Mouse (Mus musculus) forebrain, embryonic 14.5 days (tissue): ENCODE results near the gene Spint2. TPM values are rescaled to one million over a fixed set of nuclear protein-coding genes. Genes with fewer than 3 reads are reported as not detected.

Experiments
- ATAC-seq: fragments of 200-750 bp; cut with Nextera tagmentation; 2 replicates; pipeline ENCODE4 v1.8.0; 2017; ENCODE audit warnings: mild to moderate bottlenecking, moderate library complexity
- DNase-seq: peaks from one replicate; pipeline ENCODE4 v3.0.0-alpha.2; 2015; ENCODE audit warnings: low spot score
- H3K27ac ChIP-seq: fragments of 300-500 bp; sonication (generic); 2 replicates; pipeline ENCODE4 v1.5.1; 2014; ENCODE audit warnings: low read depth, mild to moderate bottlenecking, control low read depth, low read length, moderate library complexity
- H3K27me3 ChIP-seq: fragments of 300-500 bp; sonication (generic); replicated peaks from 2 replicates; pipeline ENCODE4 v1.6.1; 2014; ENCODE audit warnings: low read length, control low read depth, mixed read lengths; ENCODE audit not compliant: control insufficient read depth, insufficient read depth
- H3K36me3 ChIP-seq: fragments of 300-500 bp; sonication (generic); 2 replicates; pipeline ENCODE4 v1.6.1; 2014; ENCODE audit warnings: low read length, control low read depth; ENCODE audit not compliant: control insufficient read depth, insufficient read depth
- H3K4me1 ChIP-seq: fragments of 300-500 bp; sonication (generic); 2 replicates; pipeline ENCODE4 v1.6.1; 2014; ENCODE audit warnings: antibody characterized with exemption, low read length, control low read depth; ENCODE audit not compliant: control insufficient read depth, insufficient read depth
- H3K4me2 ChIP-seq: fragments of 300-500 bp; sonication (generic); 2 replicates; pipeline ENCODE4 v1.6.1; 2014; ENCODE audit warnings: mild to moderate bottlenecking, control low read depth, low read length
- H3K4me3 ChIP-seq: fragments of 300-500 bp; sonication (generic); 2 replicates; pipeline ENCODE4 v1.5.1; 2014; ENCODE audit warnings: low read depth, low read length, control low read depth
- H3K9ac ChIP-seq: fragments of 300-500 bp; sonication (generic); 2 replicates; pipeline ENCODE4 v1.6.1; 2014; ENCODE audit warnings: mild to moderate bottlenecking, low read length, control low read depth, moderate library complexity
- H3K9me3 ChIP-seq: fragments of 300-500 bp; sonication (generic); replicated peaks from 2 replicates; pipeline ENCODE4 v1.6.1; 2016; ENCODE audit warnings: low read length, control low read depth, mixed read lengths; ENCODE audit not compliant: control insufficient read depth
- WGBS: fragments of 180-500 bp; shearing (Covaris S2); extraction: QIAGEN DNeasy Blood & Tissue Kit; methylation state at CpG from one replicate; pipeline ENCODE4 v1.1.7; 2014; 5-methylcytosine and 5-hydroxymethylcytosine counted together
- polyA plus RNA-seq: library from polyadenylated mRNA; unstranded; fragments of >200 nt; fragmentation: Nextera tagmentation; extraction: Ambion mirVana; gene quantifications from 2 replicates; pipeline ENCODE4 v1.2.1, GENCODE M21; 2014

Gene Spint2
- polyA plus RNA-seq, 1 experiment from 2014 or later: 46.6 TPM

- no peak overlapping the region for H3K27ac ChIP-seq
- peaks cover 7% of the 10 kb centered on the region for H3K4me1 ChIP-seq
- 90% methylated on average over 1 of the region's 1 CpGs for WGBS
- H3K36me3 ChIP-seq: 0 out of 2 replicates have a peak, but pooled peaks cover 2% of the 10 kb centered on the region
- ATAC-seq: no peak
- no peaks in the 10 kb centered on the region for H3K9me3 ChIP-seq
- DNase-seq: no peak
- H3K27me3 ChIP-seq: no peaks in the 10 kb centered on the region
- H3K4me3 ChIP-seq: no peak overlapping the region
- no peak overlapping the region for H3K9ac ChIP-seq
- no peak overlapping the region for H3K4me2 ChIP-seq
Measured at GRCm38 (mm10) chr7:29257368-29257767, 24.3 kb downstream of the Spint2 start.

- Histone ChIP-seq H3K36me3 (0 out of 2 replicates have a peak, but pooled peaks cover 2% of the 10 kb centered on the region), H3K9ac (no peak overlapping the region), H3K9me3 (no peaks in the 10 kb centered on the region), H3K4me2 (no peak overlapping the region), H3K4me1 (peaks cover 7% of the 10 kb centered on the region), H3K27ac (no peak overlapping the region), H3K27me3 (no peaks in the 10 kb centered on the region), H3K4me3 (no peak overlapping the region)
- ATAC-seq (no peak), DNase-seq (no peak)
- WGBS: 85% methylated on average over 4 of the region's 4 CpGs
Measured at GRCm38 (mm10) chr7:29255875-29256274, 25.8 kb downstream of the Spint2 start.

- H3K4me1 ChIP-seq: no peaks in the 10 kb centered on the region
- WGBS: 52% methylated on average over 5 of the region's 5 CpGs
Measured at GRCm38 (mm10) chr7:29253842-29254241, 27.9 kb downstream of the Spint2 start.

GRCm38 (mm10) chr7:29251166-29251565 lies 30.5 kb downstream of the Spint2 start:
- no peaks in the 10 kb centered on the region for H3K4me1 ChIP-seq
- H3K36me3 ChIP-seq: peaks cover under 1% of the 10 kb centered on the region
- H3K4me3 ChIP-seq: no peak overlapping the region
- peaks cover 16% of the 10 kb centered on the region for H3K27me3 ChIP-seq
- no peak overlapping the region for H3K4me2 ChIP-seq
- no peak overlapping the region for H3K9ac ChIP-seq
- no peaks in the 10 kb centered on the region for H3K9me3 ChIP-seq
- ATAC-seq: no peak
- DNase-seq: no peak
- 87% methylated on average over 3 of the region's 3 CpGs for WGBS
- H3K27ac ChIP-seq: no peak overlapping the region

More at GRCm38 (mm10) chr7:29253842-29254241, 27.9 kb downstream of the Spint2 start:
- H3K4me3 ChIP-seq: no peak overlapping the region
- no peaks in the 10 kb centered on the region for H3K9me3 ChIP-seq
- DNase-seq: no peak
- ATAC-seq: no peak
- 0 out of 2 replicates have a peak, but pooled peaks cover 2% of the 10 kb centered on the region for H3K36me3 ChIP-seq
- no peak overlapping the region for H3K27ac ChIP-seq
- H3K27me3 ChIP-seq: peaks cover 3% of the 10 kb centered on the region; the same call in 1 of the 2 replicates
- H3K4me2 ChIP-seq: no peak overlapping the region
- H3K9ac ChIP-seq: no peak overlapping the region

- H3K27ac ChIP-seq: no peak within 1 kb of the TSS
- ATAC-seq: no peak
- peaks cover 16% of the 10 kb centered on the region for H3K27me3 ChIP-seq
- no peak within 1 kb of the TSS for H3K9ac ChIP-seq
- H3K9me3 ChIP-seq: no peaks in the 10 kb centered on the region
- H3K4me2 ChIP-seq: peak within 1 kb of the TSS; percentile 26
- 23% methylated on average over 20 of the region's 20 CpGs for WGBS
- no peak within 1 kb of the TSS for H3K4me3 ChIP-seq
- H3K36me3 ChIP-seq: peaks cover 12% of the 10 kb centered on the region
- H3K4me1 ChIP-seq: no peaks in the 10 kb centered on the region
- DNase-seq: no peak
Measured at GRCm38 (mm10) chr7:29248261-29248841, 33.4 kb downstream of the Spint2 start, which contains the start of gene 2200002D01Rik. TSS of gene 2200002D01Rik (minus strand) at chr7:29248466.

GRCm38 (mm10) chr7:29247706-29248105 lies 34.0 kb downstream of the Spint2 start:
- peak; percentile 42; the same call in 1 of the 2 replicates for ATAC-seq
- Histone ChIP-seq H3K27me3 (peaks cover 16% of the 10 kb centered on the region), H3K4me1 (no peaks in the 10 kb centered on the region), H3K27ac (no peak overlapping the region), H3K9me3 (no peaks in the 10 kb centered on the region), H3K4me3 (no peak overlapping the region), H3K4me2 (peak overlapping the region; percentile 26), H3K36me3 (peaks cover 12% of the 10 kb centered on the region), H3K9ac (no peak overlapping the region)
- WGBS: 17% methylated on average over 19 of the region's 19 CpGs
- no peak for DNase-seq

- DNase-seq (peak; percentile 60), ATAC-seq (peak; percentile 40)
- H3K9ac ChIP-seq: no peak overlapping the region
- H3K4me2 ChIP-seq: peak overlapping the region; percentile 26; the same call in 1 of the 2 replicates
- no peaks in the 10 kb centered on the region for H3K4me1 ChIP-seq
- H3K27ac ChIP-seq: no peak overlapping the region
- H3K9me3 ChIP-seq: no peaks in the 10 kb centered on the region
- 30% methylated on average over 16 of the region's 16 CpGs for WGBS
- H3K4me3 ChIP-seq: no peak overlapping the region
- H3K36me3 ChIP-seq: peaks cover 12% of the 10 kb centered on the region
- H3K27me3 ChIP-seq: peaks cover 16% of the 10 kb centered on the region
Measured at GRCm38 (mm10) chr7:29247314-29247700, 34.4 kb downstream of the Spint2 start.

- no peak for DNase-seq
- Histone ChIP-seq H3K4me3 (no peak overlapping the region), H3K27ac (no peak overlapping the region), H3K4me2 (no peak overlapping the region), H3K9me3 (no peaks in the 10 kb centered on the region), H3K36me3 (peaks cover 12% of the 10 kb centered on the region), H3K4me1 (no peaks in the 10 kb centered on the region), H3K27me3 (peaks cover 16% of the 10 kb centered on the region), H3K9ac (no peak overlapping the region)
- 86% methylated on average over 21 of the region's 21 CpGs for WGBS
- ATAC-seq: no peak
Measured at GRCm38 (mm10) chr7:29246619-29247313, 34.9 kb downstream of the Spint2 start.

- H3K4me3 ChIP-seq: no peak overlapping the region
- WGBS: 80% methylated on average over 5 of the region's 5 CpGs
- no peak overlapping the region for H3K4me2 ChIP-seq
- no peak for DNase-seq
- no peak for ATAC-seq
- peaks cover 12% of the 10 kb centered on the region for H3K36me3 ChIP-seq
- H3K27me3 ChIP-seq: peaks cover 16% of the 10 kb centered on the region
- H3K4me1 ChIP-seq: no peaks in the 10 kb centered on the region
- no peak overlapping the region for H3K9ac ChIP-seq
- H3K9me3 ChIP-seq: no peaks in the 10 kb centered on the region
- no peak overlapping the region for H3K27ac ChIP-seq
Measured at GRCm38 (mm10) chr7:29246015-29246414, 35.7 kb downstream of the Spint2 start.
